Mouse (Mus musculus): ENCODE results near the gene Pdlim4. TPM values are rescaled to one million over a fixed set of nuclear protein-coding genes. Genes with fewer than 3 reads are reported as not detected.
"Not testable (repeated sequence)": the region's sequence is repeated elsewhere in the genome, so short reads cannot be mapped to it uniquely, and the experiment has no call there.

Gene Pdlim4
- polyA plus RNA-seq, 1 experiment from 2014 or later = 33.9 TPM

DNA sequence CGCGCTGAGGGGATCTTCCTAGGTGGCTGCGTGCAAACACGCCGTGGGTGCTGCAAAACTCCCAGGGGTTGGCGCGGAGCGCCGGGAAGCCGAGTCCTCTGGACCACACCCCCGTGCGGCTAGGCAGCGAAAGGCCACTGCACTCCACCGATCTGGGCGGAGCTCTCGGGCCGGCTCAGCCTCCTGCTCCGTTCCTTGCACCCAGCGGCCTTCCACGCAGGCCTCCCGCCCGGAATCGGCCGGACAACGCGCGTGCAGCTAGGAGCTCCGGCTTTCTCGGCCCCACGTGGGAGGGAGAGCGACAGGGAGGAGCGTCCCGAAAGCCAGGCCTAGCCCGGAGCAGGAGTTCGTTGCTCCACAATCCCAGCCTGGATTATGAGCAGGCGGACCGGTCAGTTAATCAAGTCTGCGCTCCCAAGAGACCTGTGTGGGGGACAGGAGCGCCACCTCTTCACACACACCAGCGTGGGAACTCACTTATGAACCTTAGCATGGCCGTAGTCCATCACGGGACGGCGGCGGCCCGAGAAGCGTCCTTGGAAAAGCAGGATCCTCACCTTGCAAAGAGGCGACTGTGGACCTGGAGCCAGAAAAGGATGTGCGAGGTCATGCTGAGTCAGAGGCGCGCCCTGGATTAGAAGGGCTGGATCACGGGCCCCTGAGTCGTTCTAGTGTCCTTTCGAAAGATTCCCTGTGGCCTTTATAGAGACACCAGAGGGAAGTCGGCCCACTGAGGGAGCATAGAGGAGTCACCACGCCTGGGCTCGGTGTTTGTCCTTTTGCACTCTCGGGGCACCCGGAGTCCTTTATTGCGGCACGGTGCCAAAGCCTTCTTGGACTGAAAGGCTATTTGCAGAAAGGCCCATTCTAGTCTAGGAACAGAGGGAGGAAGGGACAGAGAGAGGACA lies 40.5 kb downstream of the Pdlim4 start, which contains the start of gene Slc22a4:
Slc22a4 (minus strand) TSS at position 47 of the 908 bp plus-strand sequence.
- Histone ChIP-seq H3K79me2 (ENCODE audit: inconsistent target) (no peaks in the 10 kb centered on the region), H3K27ac (peak within 1 kb of the TSS; percentile 84)
- WGBS (ENCODE audit: missing documents) = 2% methylated on average over 61 of the region's 61 CpGs

GRCm38 (mm10) chr11:54027131-54028043 lies 41.4 kb downstream of the Pdlim4 start:
- Histone ChIP-seq H3K27ac (peak overlapping the region; percentile 19; the same call in 1 of the 2 replicates), H3K36me3 (ENCODE audit: inconsistent target) (no peaks in the 10 kb centered on the region), H3K79me2 (ENCODE audit: inconsistent target) (no peaks in the 10 kb centered on the region), H3K4me3 (ENCODE audit: inconsistent target) (peak overlapping the region; percentile 43)
- WGBS (ENCODE audit: missing documents) = 26% methylated on average over 31 of the region's 31 CpGs

More for the DNA sequence above, 40.5 kb downstream of the Pdlim4 start, which contains the start of gene Slc22a4:
- H3K36me3 ChIP-seq (ENCODE audit: inconsistent target) = no peaks in the 10 kb centered on the region
- H3K4me3 ChIP-seq (ENCODE audit: inconsistent target) = peak within 1 kb of the TSS; percentile 43

- no peaks in the 10 kb centered on the region for H3K36me3 ChIP-seq (ENCODE audit: inconsistent target)
- no peaks in the 10 kb centered on the region for H3K79me2 ChIP-seq (ENCODE audit: inconsistent target)
- H3K27ac ChIP-seq = no peak overlapping the region
- no peak overlapping the region for H3K4me3 ChIP-seq (ENCODE audit: inconsistent target)
- WGBS (ENCODE audit: missing documents) = 85% methylated on average over 1 of the region's 1 CpGs
Observed at GRCm38 (mm10) chr11:54026491-54027041, 42.2 kb downstream of the Pdlim4 start.

DNA sequence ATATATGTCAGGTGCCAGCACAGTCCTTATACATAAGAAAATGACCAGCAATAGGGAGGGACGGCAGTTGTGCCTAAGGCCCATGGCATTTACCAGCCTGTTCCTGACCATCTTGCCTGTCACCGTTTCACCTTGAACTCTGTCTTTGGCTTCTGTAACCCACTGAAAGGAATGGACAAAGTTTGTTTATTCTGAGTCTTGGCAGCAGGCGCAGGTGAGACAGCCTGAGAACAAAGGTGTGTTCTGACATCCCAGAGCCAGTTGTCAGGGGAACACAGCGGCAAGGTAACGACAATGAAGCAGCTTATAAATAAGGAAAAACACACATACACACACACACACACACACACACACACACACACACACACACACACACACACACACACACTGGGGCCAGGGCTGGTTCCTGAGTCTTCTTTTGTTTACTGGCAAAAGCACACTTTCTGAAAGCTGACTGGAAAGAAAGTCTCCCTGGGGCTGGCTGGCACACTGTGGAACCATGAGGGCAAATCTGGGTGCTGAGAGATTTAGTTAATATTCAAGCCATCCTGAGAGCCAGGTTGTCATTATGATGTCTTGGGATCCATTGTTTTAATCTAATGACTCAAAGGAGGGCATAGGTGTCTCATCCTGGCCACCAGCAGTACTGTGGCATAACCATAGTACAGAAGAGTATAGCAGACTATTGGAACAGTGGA lies 47.3 kb downstream of the Pdlim4 start:
- no peak overlapping the region for H3K27ac ChIP-seq
- no peaks in the 10 kb centered on the region for H3K36me3 ChIP-seq (ENCODE audit: inconsistent target)
- H3K79me2 ChIP-seq (ENCODE audit: inconsistent target) = no peaks in the 10 kb centered on the region
- H3K4me3 ChIP-seq (ENCODE audit: inconsistent target) = no peak overlapping the region
- 100% methylated on average over 5 of the region's 5 CpGs for WGBS (ENCODE audit: missing documents)

DNA sequence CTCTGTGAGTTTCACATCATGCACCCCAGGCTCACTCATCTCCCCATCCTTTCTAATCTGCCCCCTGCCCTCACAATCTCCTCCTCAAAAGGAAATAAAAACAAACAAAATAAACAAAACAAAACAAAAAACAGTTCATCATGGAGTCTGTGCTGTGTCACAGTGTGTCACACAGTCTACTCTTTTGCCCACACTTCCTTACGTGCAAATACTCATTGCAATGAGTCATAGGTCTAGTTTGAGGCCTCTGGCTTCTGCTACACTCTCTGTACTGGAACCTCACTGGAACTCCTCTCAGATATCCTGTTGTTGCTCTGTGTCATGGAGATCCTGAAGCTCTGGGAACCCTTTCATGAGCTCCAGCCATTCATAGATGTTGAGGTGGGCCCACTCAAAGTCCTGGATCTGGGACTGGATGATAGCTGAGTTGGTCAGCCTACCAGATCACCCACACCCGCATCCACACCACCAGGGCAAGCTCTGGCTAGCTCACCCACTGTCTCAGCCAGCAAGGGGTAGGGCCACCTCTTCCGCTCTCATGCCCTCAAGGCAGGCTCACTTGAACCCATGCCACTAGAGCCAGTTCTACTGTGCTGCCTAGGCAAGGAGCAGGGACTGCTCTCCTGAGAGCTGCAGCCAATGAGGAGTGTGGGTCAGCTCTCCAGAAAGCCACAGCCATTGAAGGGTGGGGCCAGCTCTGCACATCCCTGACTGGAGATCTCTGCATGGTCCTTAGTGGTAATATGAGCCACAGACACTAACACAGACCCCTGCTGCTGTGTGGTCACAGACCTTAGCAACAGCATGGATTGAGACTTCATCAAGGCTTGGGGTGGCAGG lies 49.7 kb downstream of the Pdlim4 start:
- H3K4me3 ChIP-seq (ENCODE audit: inconsistent target) = no peak overlapping the region
- peak overlapping the region; percentile 28 for H3K27ac ChIP-seq
- no peaks in the 10 kb centered on the region for H3K36me3 ChIP-seq (ENCODE audit: inconsistent target)
- H3K79me2 ChIP-seq (ENCODE audit: inconsistent target) = no peaks in the 10 kb centered on the region
- 68% methylated on average over 2 of the region's 3 CpGs for whole genome bisulfite sequencing (ENCODE audit: missing documents)

DNA sequence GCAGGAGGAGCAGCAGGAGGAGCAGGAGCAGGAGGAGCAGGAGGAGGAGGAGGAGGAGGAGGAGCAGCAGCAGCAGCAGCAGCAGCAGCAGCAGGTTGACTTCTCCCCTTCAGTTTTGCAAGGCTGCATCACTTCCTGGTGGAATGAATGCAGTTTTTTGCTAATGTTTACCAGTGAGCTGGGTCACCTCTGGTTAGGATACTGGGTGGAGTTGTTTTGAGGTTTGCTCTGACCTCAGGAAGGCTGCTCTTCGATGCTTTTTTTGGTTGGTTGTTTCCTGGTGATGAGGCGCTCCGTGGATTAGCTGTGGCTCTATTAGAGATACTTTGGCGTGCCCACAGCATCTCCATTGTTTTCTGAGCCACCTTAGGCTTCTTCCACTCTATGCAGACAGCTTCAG lies 51.2 kb downstream of the Pdlim4 start:
- WGBS (ENCODE audit: missing documents) = 62% methylated on average over 4 of the region's 4 CpGs
- H3K36me3 ChIP-seq (ENCODE audit: inconsistent target) = no peaks in the 10 kb centered on the region
- no peak overlapping the region for H3K4me3 ChIP-seq (ENCODE audit: inconsistent target)

DNA sequence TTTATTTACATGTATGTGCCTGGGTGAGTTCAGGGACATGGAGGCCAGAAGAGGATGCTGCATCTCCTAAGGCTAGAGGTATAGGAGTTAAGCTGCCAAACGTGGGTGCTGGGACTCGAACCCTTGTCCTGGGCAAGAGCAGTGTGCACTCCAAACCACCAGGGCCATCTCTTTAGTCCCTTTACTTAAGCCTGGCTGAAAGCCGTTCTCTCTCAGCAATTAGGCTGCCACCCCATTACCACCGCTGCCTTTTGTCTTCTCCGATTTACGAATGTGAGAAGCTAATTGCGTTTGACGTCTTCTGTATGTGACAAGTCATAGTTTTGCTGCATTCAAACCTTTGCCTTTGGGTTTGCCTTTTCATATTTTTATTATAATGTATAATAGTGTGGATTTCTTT lies 52.8 kb downstream of the Pdlim4 start:
- H3K36me3 ChIP-seq (ENCODE audit: inconsistent target) = no peaks in the 10 kb centered on the region
- no peak overlapping the region for H3K27ac ChIP-seq
- no peak overlapping the region for H3K4me3 ChIP-seq (ENCODE audit: inconsistent target)
- H3K79me2 ChIP-seq (ENCODE audit: inconsistent target) = no peaks in the 10 kb centered on the region
- WGBS (ENCODE audit: missing documents) = 96% methylated on average over 8 of the region's 8 CpGs

More for the DNA sequence above, 51.2 kb downstream of the Pdlim4 start:
- Histone ChIP-seq H3K79me2 (ENCODE audit: inconsistent target) (no peaks in the 10 kb centered on the region), H3K27ac (no peak overlapping the region)

DNA sequence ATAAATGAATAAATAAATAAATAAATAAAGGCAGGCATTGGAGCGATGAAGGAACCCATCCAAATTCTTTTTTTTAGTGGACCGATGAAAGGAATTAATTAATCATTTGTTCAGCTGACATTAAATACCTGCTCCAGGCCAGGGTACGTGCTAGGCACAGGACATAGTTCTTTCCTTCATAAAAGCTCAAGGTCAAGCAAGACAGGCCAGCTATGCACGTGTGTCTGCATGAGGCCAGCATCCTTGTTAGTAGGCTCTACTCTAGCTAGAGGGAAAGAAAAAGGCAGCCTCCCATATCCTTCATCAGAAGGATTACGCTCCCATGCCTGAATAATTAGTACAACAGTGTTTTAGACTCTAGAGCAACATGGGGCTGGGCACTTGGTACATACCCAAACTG lies 55.9 kb downstream of the Pdlim4 start:
- Histone ChIP-seq H3K36me3 (ENCODE audit: inconsistent target) (no peaks in the 10 kb centered on the region), H3K4me3 (ENCODE audit: inconsistent target) (no peak overlapping the region), H3K79me2 (ENCODE audit: inconsistent target) (no peaks in the 10 kb centered on the region), H3K27ac (no peak overlapping the region)
- WGBS (ENCODE audit: missing documents) = 91% methylated on average over 5 of the region's 5 CpGs

DNA sequence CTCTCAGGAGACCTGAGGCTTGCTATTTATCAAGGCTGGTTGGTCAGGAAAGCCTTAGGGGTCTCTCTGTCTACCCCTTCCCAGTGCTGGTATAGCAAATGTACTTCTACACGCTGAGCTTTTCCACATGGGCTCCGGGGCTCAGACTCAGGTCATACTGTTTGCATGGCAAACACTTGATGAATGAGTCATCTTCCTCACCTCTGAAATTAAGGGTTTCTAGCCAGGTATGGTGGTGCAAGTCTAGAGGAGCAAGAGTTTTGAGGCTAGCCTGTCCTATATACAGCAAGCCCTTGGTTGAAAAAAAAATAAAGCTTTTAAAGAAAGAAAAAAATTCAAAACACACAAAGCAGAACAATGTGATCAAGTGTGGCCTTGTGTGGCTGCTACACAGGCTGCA lies 57.6 kb downstream of the Pdlim4 start:
- Histone ChIP-seq H3K79me2 (ENCODE audit: inconsistent target) (no peaks in the 10 kb centered on the region), H3K4me3 (ENCODE audit: inconsistent target) (no peak overlapping the region), H3K36me3 (ENCODE audit: inconsistent target) (no peaks in the 10 kb centered on the region), H3K27ac (no peak overlapping the region)
- WGBS (ENCODE audit: missing documents) = 100% methylated on average over 2 of the region's 2 CpGs

GRCm38 (mm10) chr11:54008416-54008920 lies 60.3 kb downstream of the Pdlim4 start:
- H3K4me3 ChIP-seq (ENCODE audit: inconsistent target) = no peak overlapping the region
- H3K27ac ChIP-seq = no peak overlapping the region
- H3K79me2 ChIP-seq (ENCODE audit: inconsistent target) = no peaks in the 10 kb centered on the region
- H3K36me3 ChIP-seq (ENCODE audit: inconsistent target) = no peaks in the 10 kb centered on the region
- 88% methylated on average over 10 of the region's 10 CpGs for WGBS (ENCODE audit: missing documents)

DNA sequence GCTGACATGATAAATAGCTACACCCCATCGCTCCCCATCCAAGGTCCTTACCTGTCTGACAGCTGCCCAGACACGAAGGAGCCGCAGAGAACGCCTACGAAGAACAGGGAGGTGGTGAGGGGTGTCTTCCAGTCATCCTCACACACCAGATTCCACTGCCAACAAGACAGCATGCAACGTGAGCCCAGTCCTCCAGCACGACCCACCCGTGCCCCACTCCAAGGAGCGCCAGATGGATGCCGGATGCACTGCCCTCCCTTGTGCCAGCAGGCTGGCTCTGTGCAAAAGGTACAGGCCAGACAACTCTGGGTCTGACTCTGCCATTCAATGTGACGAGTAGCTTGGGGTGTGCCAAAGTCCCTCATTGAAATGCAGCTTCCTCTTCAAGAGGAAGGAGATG lies 61.1 kb downstream of the Pdlim4 start:
- Histone ChIP-seq H3K4me3 (ENCODE audit: inconsistent target) (no peak overlapping the region), H3K79me2 (ENCODE audit: inconsistent target) (no peaks in the 10 kb centered on the region), H3K36me3 (ENCODE audit: inconsistent target) (no peaks in the 10 kb centered on the region), H3K27ac (no peak overlapping the region)
- WGBS (ENCODE audit: missing documents) = 97% methylated on average over 10 of the region's 11 CpGs

GRCm38 (mm10) chr11:54006901-54007300 lies 61.9 kb downstream of the Pdlim4 start:
- no peak overlapping the region for H3K4me3 ChIP-seq (ENCODE audit: inconsistent target)
- no peaks in the 10 kb centered on the region for H3K36me3 ChIP-seq (ENCODE audit: inconsistent target)
- no peaks in the 10 kb centered on the region for H3K79me2 ChIP-seq (ENCODE audit: inconsistent target)
- H3K27ac ChIP-seq = no peak overlapping the region
- 92% methylated on average over 4 of the region's 4 CpGs for WGBS (ENCODE audit: missing documents)

DNA sequence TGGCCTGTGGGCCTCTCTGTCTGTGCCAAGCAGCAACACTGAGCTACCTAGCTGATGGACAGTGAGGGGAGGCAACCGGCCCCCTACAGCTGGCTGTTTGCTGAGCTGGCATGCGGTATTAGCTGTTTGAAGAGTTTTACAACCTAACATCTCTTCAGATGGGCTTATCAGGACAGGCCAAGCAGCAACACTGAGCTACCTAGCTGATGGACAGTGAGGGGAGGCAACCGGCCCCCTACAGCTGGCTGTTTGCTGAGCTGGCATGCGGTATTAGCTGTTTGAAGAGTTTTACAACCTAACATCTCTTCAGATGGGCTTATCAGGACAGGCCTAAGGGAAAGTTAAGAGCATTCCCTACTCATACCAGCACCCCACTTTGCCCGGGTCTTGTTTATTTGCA lies 62.5 kb downstream of the Pdlim4 start:
- H3K27ac ChIP-seq; H3K4me3 ChIP-seq (ENCODE audit: inconsistent target); H3K36me3 ChIP-seq (ENCODE audit: inconsistent target); H3K79me2 ChIP-seq (ENCODE audit: inconsistent target): not testable (repeated sequence)
- 91% methylated on average over 3 of the region's 5 CpGs for WGBS (ENCODE audit: missing documents)

Data from macrophage (primary cell).